In genomic region chr9:99479181-99479711, GRCm38 (mm10) we compare ENCODE assay signal across 10 mouse cellular contexts. TPM values are rescaled to one million over a fixed set of nuclear protein-coding genes. Genes with fewer than 3 reads are reported as not detected.
DNase-seq lines count a peak whose midpoint lies in the region; ATAC-seq and TF ChIP-seq lines count a peak whose summit lies in the region.
"Had no signal": no experiment of that assay in that cellular context is flagged by ENCODE, and none has a peak within 500 bp of the region (broad histone marks: within the 10 kb centered on the region; RNA-seq: fewer than 3 reads in every experiment).

No protein-coding gene starts in this region.

- TF ChIP-seq POLR2A in spleen, adult 2 months (IDR thresholded peaks at IDR 0.05; ENCODE audit: low read depth, low read length): no peak

- TF ChIP-seq CTCF in forebrain, postnatal 0 days (IDR thresholded peaks at IDR 0.05; ENCODE audit: low read depth): no peak
- TF ChIP-seq CTCF in spleen, adult 2 months (IDR thresholded peaks at IDR 0.05; ENCODE audit: extremely low read depth, insufficient read depth, insufficient read length, insufficient replicate concordance): no peak
- TF ChIP-seq CTCF in left cerebral cortex, adult 2 months (IDR thresholded peaks at IDR 0.05): no peak

- no peaks in the 10 kb centered on the region for H3K27me3 ChIP-seq in forebrain, postnatal 0 days (ENCODE audit: insufficient read depth, low read length)
- no peaks in the 10 kb centered on the region for H3K27me3 ChIP-seq in forebrain, embryonic 10.5 days (ENCODE audit: poor library complexity, severe bottlenecking)
- no peaks in the 10 kb centered on the region for H3K27me3 ChIP-seq in spleen, adult 2 months (ENCODE audit: control insufficient read depth, insufficient read depth, low read length)
- H3K27me3 ChIP-seq: heart, embryonic 15.5 days; megakaryocyte, embryonic 14.5 days had no signal

- H3K9me3 ChIP-seq in forebrain, postnatal 0 days (ENCODE audit: low read length): no peaks in the 10 kb centered on the region
- H3K9me3 ChIP-seq in forebrain, embryonic 10.5 days: no peaks in the 10 kb centered on the region
- H3K9me3 ChIP-seq: heart, embryonic 15.5 days; megakaryocyte, embryonic 14.5 days had no signal

- WGBS in forebrain, postnatal 0 days: 54% methylated on average over 9 of the region's 9 CpGs
- 90% methylated on average over 9 of the region's 9 CpGs for WGBS in forebrain, embryonic 10.5 days
- WGBS in spleen, adult 2 months: 56% methylated on average over 9 of the region's 9 CpGs

- no peak overlapping the region for H3K4me3 ChIP-seq in forebrain, postnatal 0 days (ENCODE audit: low read depth, low read length)
- H3K4me3 ChIP-seq in forebrain, embryonic 10.5 days: no peak overlapping the region
- no peak overlapping the region for H3K4me3 ChIP-seq in spleen, adult 2 months (ENCODE audit: extremely low read depth, insufficient read depth, insufficient read length)
- no peak overlapping the region for H3K4me3 ChIP-seq in left cerebral cortex, adult 2 months
- H3K4me3 ChIP-seq: heart, embryonic 15.5 days; megakaryocyte, embryonic 14.5 days had no signal

- no peak for DNase-seq in forebrain, postnatal 0 days
- DNase-seq in forebrain, embryonic 10.5 days (ENCODE audit: extremely low spot score, low spot score): no peak
- DNase-seq in spleen, adult 2 months (ENCODE audit: low read depth in 1 of 2, low spot score in 2 of 2): no peak
- DNase-seq in spleen, postnatal 4 days (ENCODE audit: low spot score in 2 of 2): no peak
- peak; percentile 30 to 38 for DNase-seq in left cerebral cortex, adult 2 months (ENCODE audit: extremely low spot score in 1 of 2, low spot score in 2 of 2)
- DNase-seq in thymus, postnatal 25 days: peak; percentile 11
- no peak for DNase-seq in testis, postnatal 10 days (ENCODE audit: low spot score)
- no peak for DNase-seq in adrenal gland, adult 8-10 months

- 0 out of 2 replicates have a peak, but pooled peaks have one; percentile 38 for ATAC-seq in forebrain, postnatal 0 days

- H3K4me2 ChIP-seq in forebrain, postnatal 0 days (ENCODE audit: low read depth): no peak overlapping the region
- H3K4me2 ChIP-seq: heart, embryonic 15.5 days had no signal

- H3K9ac ChIP-seq in forebrain, postnatal 0 days: no peak overlapping the region
- H3K9ac ChIP-seq: heart, embryonic 15.5 days had no signal

- H3K27ac ChIP-seq in forebrain, postnatal 0 days (ENCODE audit: low read depth, low read length): peak overlapping the region; percentile 45; the same call in 1 of the 2 replicates
- no peak overlapping the region for H3K27ac ChIP-seq in forebrain, embryonic 10.5 days
- peak overlapping the region; percentile 36; the same call in 1 of the 2 replicates for H3K27ac ChIP-seq in spleen, adult 2 months (ENCODE audit: insufficient read depth, low read length)
- H3K27ac ChIP-seq in left cerebral cortex, adult 2 months: peak overlapping the region; percentile 5
- H3K27ac ChIP-seq: heart, embryonic 15.5 days had no signal

- intact Hi-C loops in left cerebral cortex, adult 2 months (cut with DNase I): no loop called here

- peaks cover 12% of the 10 kb centered on the region; the same call in 1 of the 2 replicates for H3K36me3 ChIP-seq in forebrain, postnatal 0 days (ENCODE audit: insufficient read depth)
- peaks cover 76% of the 10 kb centered on the region for H3K36me3 ChIP-seq in forebrain, embryonic 10.5 days (replicated peaks)
- peaks cover 8% of the 10 kb centered on the region; the same call in 1 of the 2 replicates for H3K36me3 ChIP-seq in spleen, adult 2 months (ENCODE audit: control insufficient read depth, insufficient read depth, low read length)

- 0 out of 2 replicates have a peak, but pooled peaks cover 10% of the 10 kb centered on the region for H3K4me1 ChIP-seq in forebrain, postnatal 0 days (ENCODE audit: insufficient read depth)
- H3K4me1 ChIP-seq in forebrain, embryonic 10.5 days: no peaks in the 10 kb centered on the region
- no peaks in the 10 kb centered on the region for H3K4me1 ChIP-seq in spleen, adult 2 months (ENCODE audit: control insufficient read depth, insufficient read depth, insufficient read length)

RNA-seq across cellular contexts. Expression of gene Nme9, which starts 28.0 kb away (rescaled TPM):
- total RNA-seq in forebrain, postnatal 0 days (2014; rRNA removed): 1.00 and 1.0 TPM in 2 replicates
- polyA plus RNA-seq in forebrain, postnatal 0 days (2015; fragmentation: Nextera tagmentation; extraction: Ambion mirVana): 1.4 and 1.5 TPM in 2 replicates
- not detected in 2 replicates for polyA plus RNA-seq in forebrain, embryonic 10.5 days (2016; fragmentation: Nextera tagmentation; extraction: Ambion mirVana)
- polyA plus RNA-seq in spleen, adult 2 months (2012; rRNA removed): 0.57 and 0.94 TPM in 2 replicates
- total RNA-seq in left cerebral cortex, adult 2 months (2021): not detected
- total RNA-seq in adrenal gland, adult 8-10 months (2022): not detected

RNA-seq across cellular contexts. Expression of gene Mras, which starts 42.1 kb away (rescaled TPM):
- total RNA-seq in forebrain, postnatal 0 days (2014; rRNA removed): 73.9 and 79.5 TPM in 2 replicates
- 56.2 and 68.1 TPM in 2 replicates for polyA plus RNA-seq in forebrain, postnatal 0 days (2015; fragmentation: Nextera tagmentation; extraction: Ambion mirVana)
- 7.6 and 8.7 TPM in 2 replicates for polyA plus RNA-seq in forebrain, embryonic 10.5 days (2016; fragmentation: Nextera tagmentation; extraction: Ambion mirVana)
- polyA plus RNA-seq in spleen, adult 2 months (2012; rRNA removed): 8.3 and 9.1 TPM in 2 replicates
- total RNA-seq in left cerebral cortex, adult 2 months (2021): 100 to 1,000 TPM; 166 TPM
- total RNA-seq in adrenal gland, adult 8-10 months (2022): 100 to 1,000 TPM in 2 of 4 experiments, 10 to 100 TPM in 2; 57.5 to 105 (median 81.7) TPM

Comparison
In these comparisons a context has a peak if more than half of its experiments do, and no peak if none do; other contexts are left out.
1. DNase-seq: peak in left cerebral cortex, adult 2 months (2 of 2) and thymus, postnatal 25 days (single experiment); none in forebrain, postnatal 0 days (single experiment), forebrain, embryonic 10.5 days (single experiment), spleen, adult 2 months (0 of 2), spleen, postnatal 4 days (0 of 2), testis, postnatal 10 days (single experiment) and adrenal gland, adult 8-10 months (single experiment).